15 mouse cellular contexts compared by ENCODE assay signal in genomic region chr11:77836751-77837150, GRCm38 (mm10). TPM values are rescaled to one million over a fixed set of nuclear protein-coding genes. Genes with fewer than 3 reads are reported as not detected.
DNase-seq lines count a peak whose midpoint lies in the region; ATAC-seq lines count a peak whose summit lies in the region.
"Had no signal": no experiment of that assay in that cellular context is flagged by ENCODE, and none has a peak within 500 bp of the region (broad histone marks: within the 10 kb centered on the region; RNA-seq: fewer than 3 reads in every experiment).

No protein-coding gene starts in this region.

- H3K27ac ChIP-seq in heart, embryonic 10.5 days = peak overlapping the region; percentile 75
- 0 out of 2 replicates have a peak overlapping the region, but pooled peaks have one; percentile 45 for H3K27ac ChIP-seq in kidney, embryonic 15.5 days

- H3K4me2 ChIP-seq in kidney, embryonic 15.5 days = no peak overlapping the region

- 50% methylated on average over 4 of the region's 4 CpGs for WGBS in heart, embryonic 10.5 days
- 58% methylated on average over 4 of the region's 4 CpGs for whole genome bisulfite sequencing in kidney, embryonic 15.5 days

- no peaks in the 10 kb centered on the region; the same call in 1 of the 2 replicates for H3K27me3 ChIP-seq in heart, embryonic 10.5 days (ENCODE audit: insufficient read depth, poor library complexity, severe bottlenecking)
- H3K27me3 ChIP-seq in kidney, embryonic 15.5 days = peaks cover 8% of the 10 kb centered on the region; the same call in 1 of the 2 replicates
- H3K27me3 ChIP-seq: CH12.LX had no signal

- no peak overlapping the region for H3K4me3 ChIP-seq in heart, embryonic 10.5 days
- no peak overlapping the region for H3K4me3 ChIP-seq in kidney, embryonic 15.5 days (replicated peaks)

- no peak for DNase-seq in heart, embryonic 10.5 days (ENCODE audit: low spot score)
- no peak for DNase-seq in heart, postnatal 25 days (ENCODE audit: low spot score)
- DNase-seq in urinary bladder, postnatal 14 days (ENCODE audit: low spot score) = peak; percentile 53
- DNase-seq in urinary bladder, postnatal 4 days (ENCODE audit: low spot score in 2 of 2) = no peak
- no peak for DNase-seq in spleen, postnatal 14 days (ENCODE audit: low spot score in 2 of 2)
- DNase-seq in cerebellum, postnatal 10 days = no peak
- DNase-seq: embryo, embryonic 11 days; gastrocnemius, postnatal 14 days; layer of hippocampus, adult 9-11 months had no signal

- no peaks in the 10 kb centered on the region for H3K9me3 ChIP-seq in heart, embryonic 10.5 days
- H3K9me3 ChIP-seq in kidney, embryonic 15.5 days (replicated peaks) = no peaks in the 10 kb centered on the region

- H3K36me3 ChIP-seq in heart, embryonic 10.5 days = peaks cover 100% of the 10 kb centered on the region
- peaks cover 71% of the 10 kb centered on the region for H3K36me3 ChIP-seq in kidney, embryonic 15.5 days

- peaks cover 14% of the 10 kb centered on the region for H3K4me1 ChIP-seq in heart, embryonic 10.5 days
- H3K4me1 ChIP-seq in kidney, embryonic 15.5 days = peaks cover 24% of the 10 kb centered on the region

- ATAC-seq in kidney, embryonic 15.5 days (replicated peaks; ENCODE audit: low FRiP score) = no peak
- ATAC-seq in megakaryocyte-erythroid progenitor cell, adult 5-6 weeks (replicated peaks; ENCODE audit: low FRiP score, low TSS enrichment, poor library complexity, severe bottlenecking) = no peak
- ATAC-seq: lung, postnatal 0 days had no signal

- no peak overlapping the region for H3K9ac ChIP-seq in kidney, embryonic 15.5 days

- intact Hi-C loops in heart, postnatal 25 days (cut with DNase I) = no loop called here

RNA-seq across cellular contexts. Expression of gene Gm10277, which starts 49.2 kb away (rescaled TPM):
- 1.1 and 1.6 TPM in 2 replicates for polyA plus RNA-seq in heart, embryonic 10.5 days (2016; fragmentation: Nextera tagmentation; extraction: Ambion mirVana)
- not detected for total RNA-seq in heart, postnatal 25 days (2021)
- polyA plus RNA-seq in kidney, embryonic 15.5 days (2015; fragmentation: Nextera tagmentation; extraction: Ambion mirVana) = 1.5 and 2.3 TPM in 2 replicates
- not detected in 2 replicates for total RNA-seq in megakaryocyte-erythroid progenitor cell, adult 5-6 weeks (2014; fragmentation: Nextera tagmentation)
- not detected in 2 replicates for total RNA-seq in megakaryocyte-erythroid progenitor cell, adult 5-6 weeks (2017)
- total RNA-seq: adrenal gland, adult 18-20 months; CH12.LX; gastrocnemius, postnatal 14 days; neutrophil, adult 5-6 weeks had no signal

RNA-seq across cellular contexts. Expression of gene Pipox, which starts 57.1 kb away (rescaled TPM):
- 2.0 and 3.0 TPM in 2 replicates for polyA plus RNA-seq in heart, embryonic 10.5 days (2016; fragmentation: Nextera tagmentation; extraction: Ambion mirVana)
- 1 to 10 TPM in 1 of 2 experiments, under 1 TPM in 1; 0.52 to 1.3 TPM for total RNA-seq in heart, postnatal 25 days (2021)
- polyA plus RNA-seq in kidney, embryonic 15.5 days (2015; fragmentation: Nextera tagmentation; extraction: Ambion mirVana) = 8.7 and 10.8 TPM in 2 replicates
- total RNA-seq in megakaryocyte-erythroid progenitor cell, adult 5-6 weeks (2014; fragmentation: Nextera tagmentation) = not detected in 2 replicates
- not detected in 2 replicates for total RNA-seq in megakaryocyte-erythroid progenitor cell, adult 5-6 weeks (2017)
- total RNA-seq: neutrophil, adult 5-6 weeks had no signal
